Mouse (Mus musculus): ENCODE results near the gene Nrde2. TPM values are rescaled to one million over a fixed set of nuclear protein-coding genes. Genes with fewer than 3 reads are reported as not detected.
A peak's percentile ranks its signal among the peaks of the same experiment; 100 is the strongest.

Gene Nrde2
- polyA plus RNA-seq, 1 experiment from 2014 or later = 16.5 TPM

GRCm38 (mm10) chr12:100172481-100172880, 13.0 kb upstream of the Nrde2 start:
- Histone ChIP-seq H3K36me3 (no peaks in the 10 kb centered on the region), H3K4me1 (peaks cover 16% of the 10 kb centered on the region), H3K4me2 (replicated peaks) (no peak overlapping the region), H3K4me3 (no peak overlapping the region), H3K9ac (replicated peaks) (no peak overlapping the region), H3K9me3 (no peaks in the 10 kb centered on the region), H3K27me3 (no peaks in the 10 kb centered on the region), H3K27ac (replicated peaks) (no peak overlapping the region)
- 66% methylated on average over 7 of the region's 7 CpGs for WGBS
- no peak for ATAC-seq (replicated peaks)

- Histone ChIP-seq H3K9me3 (no peaks in the 10 kb centered on the region), H3K4me3 (peak overlapping the region; percentile 27), H3K27ac (replicated peaks) (peak overlapping the region; percentile 81), H3K4me2 (replicated peaks) (peak overlapping the region; percentile 44), H3K9ac (replicated peaks) (peak overlapping the region; percentile 33; the same call in 1 of the 2 replicates), H3K27me3 (no peaks in the 10 kb centered on the region), H3K4me1 (peaks cover 22% of the 10 kb centered on the region), H3K36me3 (no peaks in the 10 kb centered on the region)
- WGBS = 12% methylated on average over 23 of the region's 28 CpGs
- peak; percentile 62 for ATAC-seq (replicated peaks)
Observed at GRCm38 (mm10) chr12:100167931-100168871, 8.7 kb upstream of the Nrde2 start.

- Histone ChIP-seq H3K27me3 (no peaks in the 10 kb centered on the region), H3K9me3 (no peaks in the 10 kb centered on the region), H3K9ac (replicated peaks) (no peak overlapping the region), H3K4me2 (replicated peaks) (no peak overlapping the region), H3K27ac (replicated peaks) (peak overlapping the region; percentile 81), H3K4me3 (no peak overlapping the region), H3K4me1 (peaks cover 22% of the 10 kb centered on the region), H3K36me3 (no peaks in the 10 kb centered on the region)
- no peak for ATAC-seq (replicated peaks)
- 89% methylated on average over 1 of the region's 1 CpGs for WGBS
Observed at GRCm38 (mm10) chr12:100167502-100167901, 8.0 kb upstream of the Nrde2 start.

- Histone ChIP-seq H3K9me3 (no peaks in the 10 kb centered on the region), H3K27me3 (no peaks in the 10 kb centered on the region), H3K9ac (replicated peaks) (no peak overlapping the region), H3K4me1 (peaks cover 22% of the 10 kb centered on the region), H3K4me2 (replicated peaks) (no peak overlapping the region), H3K27ac (replicated peaks) (peak overlapping the region; percentile 77), H3K4me3 (no peak overlapping the region), H3K36me3 (no peaks in the 10 kb centered on the region)
- peak; percentile 27; the same call in 1 of the 2 replicates for ATAC-seq (replicated peaks)
- WGBS = 49% methylated on average over 8 of the region's 8 CpGs
Observed at GRCm38 (mm10) chr12:100166939-100167338, 7.5 kb upstream of the Nrde2 start.

GRCm38 (mm10) chr12:100166177-100166576, 6.7 kb upstream of the Nrde2 start:
- no peak overlapping the region for H3K4me3 ChIP-seq
- peak overlapping the region; percentile 77 for H3K27ac ChIP-seq (replicated peaks)
- H3K36me3 ChIP-seq = no peaks in the 10 kb centered on the region
- H3K27me3 ChIP-seq = no peaks in the 10 kb centered on the region
- no peak overlapping the region for H3K4me2 ChIP-seq (replicated peaks)
- peaks cover 22% of the 10 kb centered on the region for H3K4me1 ChIP-seq
- no peak overlapping the region for H3K9ac ChIP-seq (replicated peaks)
- peak; percentile 92 for ATAC-seq (replicated peaks)
- WGBS = 9% methylated on average over 3 of the region's 3 CpGs
- H3K9me3 ChIP-seq = no peaks in the 10 kb centered on the region

- 83% methylated on average over 7 of the region's 7 CpGs for WGBS
- H3K27me3 ChIP-seq = no peaks in the 10 kb centered on the region
- no peak overlapping the region for H3K4me3 ChIP-seq
- ATAC-seq (replicated peaks) = no peak
- H3K36me3 ChIP-seq = no peaks in the 10 kb centered on the region
- H3K9me3 ChIP-seq = no peaks in the 10 kb centered on the region
- no peak overlapping the region for H3K27ac ChIP-seq (replicated peaks)
- no peak overlapping the region for H3K9ac ChIP-seq (replicated peaks)
- H3K4me1 ChIP-seq = peaks cover 22% of the 10 kb centered on the region
- no peak overlapping the region for H3K4me2 ChIP-seq (replicated peaks)
Observed at GRCm38 (mm10) chr12:100164991-100165500, 5.6 kb upstream of the Nrde2 start.

GRCm38 (mm10) chr12:100152466-100152865, 7.0 kb downstream of the Nrde2 start:
- H3K27me3 ChIP-seq = no peaks in the 10 kb centered on the region
- H3K4me3 ChIP-seq = no peak overlapping the region
- no peak for ATAC-seq (replicated peaks)
- no peaks in the 10 kb centered on the region for H3K4me1 ChIP-seq
- no peak overlapping the region for H3K27ac ChIP-seq (replicated peaks)
- H3K4me2 ChIP-seq (replicated peaks) = no peak overlapping the region
- peaks cover 28% of the 10 kb centered on the region for H3K36me3 ChIP-seq
- 90% methylated on average over 7 of the region's 7 CpGs for WGBS
- no peak overlapping the region for H3K9ac ChIP-seq (replicated peaks)
- no peaks in the 10 kb centered on the region for H3K9me3 ChIP-seq

GRCm38 (mm10) chr12:100144269-100144668, 15.2 kb downstream of the Nrde2 start:
- no peaks in the 10 kb centered on the region for H3K4me1 ChIP-seq
- no peaks in the 10 kb centered on the region for H3K9me3 ChIP-seq
- H3K4me3 ChIP-seq = no peak overlapping the region
- 74% methylated on average over 5 of the region's 5 CpGs for WGBS
- H3K9ac ChIP-seq (replicated peaks) = no peak overlapping the region
- ATAC-seq (replicated peaks) = no peak
- H3K4me2 ChIP-seq (replicated peaks) = no peak overlapping the region
- no peak overlapping the region for H3K27ac ChIP-seq (replicated peaks)
- peaks cover 86% of the 10 kb centered on the region for H3K36me3 ChIP-seq
- H3K27me3 ChIP-seq = no peaks in the 10 kb centered on the region

- Histone ChIP-seq H3K27ac (replicated peaks) (no peak overlapping the region), H3K9me3 (no peaks in the 10 kb centered on the region), H3K4me1 (no peaks in the 10 kb centered on the region), H3K9ac (replicated peaks) (no peak overlapping the region), H3K27me3 (no peaks in the 10 kb centered on the region), H3K4me2 (replicated peaks) (no peak overlapping the region), H3K4me3 (no peak overlapping the region), H3K36me3 (peaks cover 86% of the 10 kb centered on the region)
- no peak for ATAC-seq (replicated peaks)
- 92% methylated on average over 9 of the region's 9 CpGs for WGBS
Observed at GRCm38 (mm10) chr12:100143737-100144136, 15.7 kb downstream of the Nrde2 start.

GRCm38 (mm10) chr12:100142848-100143523, 16.5 kb downstream of the Nrde2 start:
- Histone ChIP-seq H3K9me3 (no peaks in the 10 kb centered on the region), H3K36me3 (peaks cover 90% of the 10 kb centered on the region)
- 95% methylated on average over 11 of the region's 11 CpGs for WGBS

GRCm38 (mm10) chr12:100135117-100135516, 24.3 kb downstream of the Nrde2 start:
- H3K4me3 ChIP-seq = no peak overlapping the region
- H3K36me3 ChIP-seq = peaks cover 68% of the 10 kb centered on the region
- no peaks in the 10 kb centered on the region for H3K4me1 ChIP-seq
- no peak overlapping the region for H3K4me2 ChIP-seq (replicated peaks)
- 0 out of 2 replicates have a peak overlapping the region, but pooled peaks have one; percentile 23 for H3K27ac ChIP-seq (replicated peaks)
- ATAC-seq (replicated peaks) = no peak
- H3K9me3 ChIP-seq = no peaks in the 10 kb centered on the region
- H3K27me3 ChIP-seq = no peaks in the 10 kb centered on the region
- WGBS = 79% methylated on average over 3 of the region's 3 CpGs
- no peak overlapping the region for H3K9ac ChIP-seq (replicated peaks)

More at GRCm38 (mm10) chr12:100142848-100143523, 16.5 kb downstream of the Nrde2 start:
- no peaks in the 10 kb centered on the region for H3K27me3 ChIP-seq
- H3K9ac ChIP-seq (replicated peaks) = no peak overlapping the region
- no peak overlapping the region for H3K27ac ChIP-seq (replicated peaks)
- H3K4me1 ChIP-seq = no peaks in the 10 kb centered on the region
- ATAC-seq (replicated peaks) = no peak
- no peak overlapping the region for H3K4me3 ChIP-seq
- no peak overlapping the region for H3K4me2 ChIP-seq (replicated peaks)

- H3K9me3 ChIP-seq = no peaks in the 10 kb centered on the region
- 81% methylated on average over 11 of the region's 11 CpGs for WGBS
- H3K36me3 ChIP-seq = peaks cover 67% of the 10 kb centered on the region
- ATAC-seq (replicated peaks) = no peak
- H3K4me1 ChIP-seq = no peaks in the 10 kb centered on the region
- H3K27me3 ChIP-seq = no peaks in the 10 kb centered on the region
- 0 out of 2 replicates have a peak overlapping the region, but pooled peaks have one; percentile 35 for H3K27ac ChIP-seq (replicated peaks)
- no peak overlapping the region for H3K9ac ChIP-seq (replicated peaks)
- no peak overlapping the region for H3K4me2 ChIP-seq (replicated peaks)
- no peak overlapping the region for H3K4me3 ChIP-seq
Observed at GRCm38 (mm10) chr12:100134395-100134936, 25.0 kb downstream of the Nrde2 start.

Measured in forebrain, embryonic 15.5 days (tissue).